Mouse (Mus musculus) telencephalon, adult 2 months (tissue): ENCODE data around the gene Zbtb5.
"Not testable (repeated sequence)": the region's sequence is repeated elsewhere in the genome, so short reads cannot be mapped to it uniquely, and the experiment has no call there.

Source experiments
- DNase-seq: peaks from one replicate; pipeline ENCODE4 v3.0.0-alpha.2; 2011; ENCODE audit warnings: low read depth, low spot score

Zbtb5 gene

DNA sequence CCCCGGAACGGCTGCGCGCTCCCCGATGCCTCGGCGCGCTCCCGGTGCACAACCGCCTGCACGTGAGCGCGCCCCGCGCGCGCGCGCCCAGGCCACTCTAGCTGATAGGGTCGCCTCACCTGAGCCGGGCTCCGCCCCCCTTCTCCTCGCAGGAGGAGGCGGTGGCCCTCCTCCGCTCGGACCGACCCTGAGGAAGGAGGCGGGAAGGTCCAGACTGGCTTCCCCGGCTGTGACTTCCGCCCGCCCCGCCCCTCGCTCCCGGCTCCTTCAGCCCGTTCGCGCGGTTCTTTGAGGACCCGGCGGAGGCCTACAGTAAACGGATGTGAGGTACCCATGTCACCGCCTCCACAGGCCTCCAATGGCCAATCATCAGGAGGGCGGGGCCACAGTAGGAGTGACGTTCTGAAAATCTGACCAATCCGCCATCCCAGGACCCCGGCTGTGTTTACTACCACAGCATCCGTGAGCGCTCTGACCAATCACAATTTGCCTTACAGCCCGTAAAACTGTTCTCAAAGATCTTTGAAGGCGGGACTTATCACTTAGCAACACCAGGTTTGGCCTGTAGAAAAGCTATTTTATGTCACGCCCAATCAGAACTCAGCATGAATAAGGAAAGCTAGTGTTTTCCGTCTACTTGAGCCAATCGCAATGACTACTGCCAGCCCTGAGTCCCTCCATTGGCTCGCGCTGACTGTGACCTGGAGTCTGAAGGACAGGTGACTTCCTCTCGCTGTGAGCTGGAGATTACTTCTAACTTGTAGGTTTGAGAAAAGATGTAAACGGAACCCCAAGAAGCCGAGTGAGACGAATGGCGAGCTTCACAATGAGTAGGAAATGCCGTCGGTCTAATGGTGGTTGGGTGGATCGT lies at the start of gene Zbtb5:
Gene Zbtb5 (minus strand): TSS at position 308 of the 871 bp plus-strand sequence.
- DNase-seq: peak; percentile 100

DNA sequence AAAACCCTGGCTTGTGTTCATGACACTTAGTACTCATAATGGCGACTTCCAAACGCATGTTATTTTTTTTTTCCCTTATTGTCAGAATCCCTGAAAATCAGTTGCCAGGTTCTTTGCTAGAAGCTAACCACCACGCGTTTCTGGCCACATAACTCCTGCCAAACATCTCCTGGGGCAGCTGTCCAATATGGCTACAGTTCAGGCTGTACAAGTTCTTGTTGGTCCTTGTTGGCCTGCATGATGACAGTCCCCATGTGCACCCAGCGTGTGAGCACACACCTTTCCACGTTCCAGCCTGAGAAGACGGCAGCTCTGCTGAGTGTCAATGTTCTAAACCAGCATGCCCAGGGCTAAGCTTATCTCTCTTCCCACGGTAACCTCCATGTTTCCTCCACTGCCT lies 43.2 kb upstream of the Zbtb5 start:
- DNase-seq: no peak

- DNase-seq: no peak
Observed at GRCm38 (mm10) chr4:45054862-45055261, 42.6 kb upstream of the Zbtb5 start.

- peak; percentile 59 for DNase-seq
Observed at GRCm38 (mm10) chr4:45047956-45048355, 35.7 kb upstream of the Zbtb5 start.

- DNase-seq: peak; percentile 51
Observed at GRCm38 (mm10) chr4:45047286-45047887, 35.2 kb upstream of the Zbtb5 start.

DNA sequence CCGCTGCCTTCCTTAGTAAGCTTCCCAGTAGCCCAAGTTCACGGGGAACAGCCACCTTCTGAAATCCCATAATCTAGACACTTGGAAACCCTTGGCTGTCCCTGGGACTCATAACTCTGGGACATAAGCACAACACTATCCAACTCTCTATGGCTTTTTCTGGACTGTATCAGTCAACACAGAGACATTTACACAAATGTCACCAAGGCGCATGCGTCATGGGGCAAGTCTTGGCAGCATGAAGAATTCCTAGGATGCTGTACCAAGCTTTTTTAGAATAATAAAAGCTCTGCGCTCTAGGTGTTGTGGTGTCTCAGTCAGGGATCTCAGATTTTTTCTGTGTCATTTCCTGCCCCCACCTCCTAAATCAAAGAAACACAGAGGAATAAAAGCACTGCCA lies 34.5 kb upstream of the Zbtb5 start:
- DNase-seq: no peak

DNA sequence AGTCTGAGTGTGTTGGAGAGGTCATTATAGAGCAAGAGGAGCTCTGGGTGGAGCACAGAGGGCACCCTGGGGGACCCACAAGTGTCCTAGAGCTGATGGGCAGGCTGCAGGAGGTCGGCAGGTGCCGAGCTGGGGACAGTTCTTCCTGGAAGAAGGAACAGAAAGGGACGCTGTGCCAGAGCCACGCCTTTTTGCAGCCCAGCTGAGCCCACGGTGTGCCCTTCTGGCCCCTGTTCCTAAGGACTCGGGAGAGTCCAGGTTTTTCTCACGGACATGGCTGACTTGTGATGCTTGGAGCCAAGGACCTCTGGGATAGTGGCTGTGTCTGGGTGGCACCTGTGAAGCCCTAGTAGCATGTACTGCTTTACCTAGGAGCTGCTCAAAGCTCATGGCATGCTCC lies 28.6 kb upstream of the Zbtb5 start:
- DNase-seq: no peak

GRCm38 (mm10) chr4:45039546-45039945 lies 27.3 kb upstream of the Zbtb5 start:
- DNase-seq: not testable (repeated sequence)

GRCm38 (mm10) chr4:45038879-45039278 lies 26.7 kb upstream of the Zbtb5 start:
- DNase-seq: not testable (repeated sequence)

GRCm38 (mm10) chr4:45037455-45038410 lies 25.5 kb upstream of the Zbtb5 start:
- no peak for DNase-seq

DNA sequence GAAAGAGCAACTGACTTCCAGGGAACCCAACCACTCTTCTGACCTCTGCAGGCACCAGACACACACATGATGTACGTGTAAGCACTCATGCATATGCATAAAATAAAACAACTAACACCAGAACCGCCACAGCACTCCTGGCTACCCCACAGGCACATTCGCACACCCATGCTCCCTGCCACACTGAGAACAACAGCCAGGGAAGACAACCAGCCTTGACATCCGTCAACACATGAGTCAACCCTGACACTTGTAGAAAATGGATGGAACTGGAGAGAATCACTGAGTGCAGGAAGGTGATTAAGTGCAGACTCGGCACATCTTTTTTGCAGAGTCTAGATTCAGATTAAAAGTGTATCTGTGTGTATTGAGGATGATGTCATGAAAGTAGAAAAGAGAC lies 24.4 kb upstream of the Zbtb5 start:
- DNase-seq: no peak

DNA sequence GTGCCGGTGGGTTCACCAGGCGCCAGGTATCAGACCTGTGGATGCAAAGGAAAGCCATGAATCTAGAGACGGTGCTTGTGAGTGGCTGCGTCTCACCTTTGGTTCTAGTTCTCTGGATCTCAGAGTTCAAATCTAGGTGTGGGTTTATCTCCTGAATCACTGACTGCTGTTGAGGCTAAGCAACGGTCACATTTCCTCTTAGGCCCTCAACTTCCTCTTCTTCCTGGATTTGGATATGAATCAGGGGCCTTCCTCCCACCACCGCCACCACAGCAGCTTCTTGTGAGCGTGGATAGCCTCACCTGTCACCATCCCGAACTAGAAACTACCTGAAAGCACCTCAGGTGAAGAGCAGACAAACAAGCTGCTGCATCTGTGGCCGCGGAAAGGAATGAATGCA lies 23.8 kb upstream of the Zbtb5 start:
- DNase-seq: no peak

GRCm38 (mm10) chr4:45034693-45035628 lies 22.7 kb upstream of the Zbtb5 start:
- no peak for DNase-seq

DNA sequence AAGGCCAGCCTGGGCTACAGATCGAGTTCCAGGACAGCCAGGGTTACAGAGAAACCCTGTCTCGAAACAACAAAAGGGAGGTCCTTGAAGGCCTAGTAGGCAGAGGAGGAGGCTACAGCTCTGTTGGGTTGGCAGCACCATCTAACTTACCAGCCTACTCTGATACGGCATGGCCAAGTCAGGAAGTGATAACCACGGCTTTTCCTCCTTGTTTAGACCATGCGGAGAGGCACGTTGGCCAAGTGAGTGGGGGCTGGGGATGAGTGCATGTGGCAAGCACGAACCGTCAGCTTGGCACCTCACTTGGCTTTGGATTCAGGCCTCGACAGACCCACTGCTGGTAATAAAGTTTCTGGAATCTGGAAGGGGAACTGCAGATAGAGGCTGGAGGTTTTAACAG lies 20.4 kb upstream of the Zbtb5 start:
- no peak for DNase-seq

- no peak for DNase-seq
Observed at GRCm38 (mm10) chr4:45026459-45026858, 14.2 kb upstream of the Zbtb5 start.

- DNase-seq: no peak
Observed at GRCm38 (mm10) chr4:45019009-45019408, 6.8 kb upstream of the Zbtb5 start.

GRCm38 (mm10) chr4:45018452-45018980 lies 6.3 kb upstream of the Zbtb5 start, which contains the start of gene Polr1e:
TSS of gene Polr1e (plus strand) at chr4:45018583.
- peak; percentile 62 for DNase-seq

DNA sequence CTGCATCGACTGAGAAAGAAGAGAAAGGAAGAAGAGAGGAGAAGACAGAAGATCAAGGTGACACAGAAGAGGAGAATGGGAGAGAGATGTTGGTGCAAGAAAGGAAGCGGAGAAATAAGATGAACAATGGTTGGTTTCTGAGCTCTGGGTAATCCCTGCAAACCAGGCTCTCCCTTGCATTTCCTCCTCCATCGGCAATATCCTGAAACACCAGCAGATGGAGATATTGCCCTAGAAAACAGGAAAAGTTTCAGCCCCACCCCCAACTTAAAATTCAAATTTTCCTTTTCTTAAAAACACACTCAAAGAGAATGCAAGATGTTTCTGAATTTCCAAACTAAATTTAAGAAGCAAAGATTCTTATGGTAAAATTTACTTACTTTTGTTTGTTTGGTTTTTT lies 3.4 kb upstream of the Zbtb5 start:
- DNase-seq: peak; percentile 53

DNA sequence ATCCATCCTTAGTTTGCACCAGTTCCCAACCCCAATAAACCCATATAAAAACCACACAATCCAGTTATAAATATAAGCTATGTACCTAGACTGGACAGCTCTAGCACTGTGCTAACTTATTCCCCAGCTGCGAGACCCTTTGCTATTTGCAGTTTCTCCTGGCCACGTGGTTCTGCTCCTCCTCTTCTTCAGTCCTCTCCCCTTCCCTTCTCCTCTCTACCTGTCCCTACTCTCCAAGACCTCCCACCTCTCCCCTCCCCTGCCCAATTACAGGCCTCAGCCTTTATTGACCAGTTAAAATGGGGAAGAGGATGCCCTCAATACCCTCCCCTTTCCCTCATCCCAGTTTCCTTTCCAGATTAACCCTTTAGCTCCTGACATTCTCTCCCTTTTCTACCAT lies 1.3 kb upstream of the Zbtb5 start:
- no peak for DNase-seq

DNA sequence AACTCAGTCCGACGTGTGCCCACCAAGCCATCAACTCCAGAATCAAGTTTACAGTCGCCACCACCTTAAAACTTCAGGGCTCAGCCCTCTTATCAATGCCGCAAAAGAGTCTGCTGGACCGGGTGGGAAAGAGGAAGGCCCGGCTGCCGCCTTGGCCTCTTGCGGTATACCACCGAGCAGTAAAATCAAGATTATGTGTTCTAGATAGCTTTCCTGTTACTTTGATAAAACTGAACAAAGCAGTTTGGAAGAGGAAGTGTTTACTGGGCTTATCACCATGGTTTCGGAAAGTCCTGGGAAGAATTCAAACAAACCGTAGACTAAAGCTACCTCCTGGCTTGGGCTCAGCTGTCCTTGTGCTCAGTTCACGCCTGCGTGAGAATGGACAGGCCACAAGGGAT lies 819 bp upstream of the Zbtb5 start:
- DNase-seq: no peak
